Mouse (Mus musculus) urinary bladder, adult 2 months (tissue): ENCODE results near the gene Map7d1. TPM values are rescaled to one million over a fixed set of nuclear protein-coding genes. Genes with fewer than 3 reads are reported as not detected.

ENCODE experiments used
- DNase-seq: peaks from one replicate; pipeline ENCODE4 v3.0.0; 2022; ENCODE audit warnings: low spot score
- polyA plus RNA-seq: library from polyadenylated mRNA; depleted of rRNA; stranded (reverse); fragments of >200 nt; gene quantifications from 2 replicates; pipeline ENCODE4 v1.2.3, GENCODE M21; 2012; rRNA removed

The Map7d1 gene
- 103 and 127 TPM in 2 replicates for polyA plus RNA-seq

GRCm38 (mm10) chr4:126256131-126256791 lies at the start of gene Map7d1:
Map7d1 (minus strand) TSS chr4:126256343.
- DNase-seq, result peak; percentile 96

GRCm38 (mm10) chr4:126305428-126305827 lies 49.3 kb upstream of the Map7d1 start:
- no peak for DNase-seq

- DNase-seq, result no peak
Observed at GRCm38 (mm10) chr4:126303877-126304276, 47.7 kb upstream of the Map7d1 start.

- peak; percentile 19 for DNase-seq
Observed at GRCm38 (mm10) chr4:126301584-126302309, 45.6 kb upstream of the Map7d1 start.

- peak; percentile 34 for DNase-seq
Observed at GRCm38 (mm10) chr4:126300916-126301583, 44.9 kb upstream of the Map7d1 start.

GRCm38 (mm10) chr4:126296617-126297101 lies 40.5 kb upstream of the Map7d1 start:
- DNase-seq, result peak; percentile 53

GRCm38 (mm10) chr4:126295937-126296336 lies 39.8 kb upstream of the Map7d1 start:
- DNase-seq, result no peak

GRCm38 (mm10) chr4:126295152-126295551 lies 39.0 kb upstream of the Map7d1 start:
- DNase-seq, result peak; percentile 16

- no peak for DNase-seq
Observed at GRCm38 (mm10) chr4:126291196-126291595, 35.1 kb upstream of the Map7d1 start.

- DNase-seq, result no peak
Observed at GRCm38 (mm10) chr4:126290314-126290713, 34.2 kb upstream of the Map7d1 start.

GRCm38 (mm10) chr4:126288085-126288666 lies 32.0 kb upstream of the Map7d1 start:
- DNase-seq, result no peak

- no peak for DNase-seq
Observed at GRCm38 (mm10) chr4:126287302-126287995, 31.3 kb upstream of the Map7d1 start.

GRCm38 (mm10) chr4:126286492-126286891 lies 30.3 kb upstream of the Map7d1 start, which contains the start of gene Col8a2:
Col8a2 (plus strand) TSS chr4:126286793.
- no peak for DNase-seq

GRCm38 (mm10) chr4:126283582-126283981 lies 27.4 kb upstream of the Map7d1 start:
- no peak for DNase-seq

GRCm38 (mm10) chr4:126281706-126282105 lies 25.6 kb upstream of the Map7d1 start:
- no peak for DNase-seq

GRCm38 (mm10) chr4:126278961-126279360 lies 22.8 kb upstream of the Map7d1 start:
- DNase-seq, result no peak

GRCm38 (mm10) chr4:126278565-126278915 lies 22.4 kb upstream of the Map7d1 start:
- DNase-seq, result no peak

GRCm38 (mm10) chr4:126277906-126278564 lies 21.9 kb upstream of the Map7d1 start:
- DNase-seq, result no peak

GRCm38 (mm10) chr4:126275681-126276131 lies 19.6 kb upstream of the Map7d1 start:
- no peak for DNase-seq

- no peak for DNase-seq
Observed at GRCm38 (mm10) chr4:126275081-126275480, 18.9 kb upstream of the Map7d1 start.

- no peak for DNase-seq
Observed at GRCm38 (mm10) chr4:126273753-126274152, 17.6 kb upstream of the Map7d1 start.
